Mouse (Mus musculus) G1E-ER4 (cell line): Measurements from ENCODE around the gene Fn1. TPM values are rescaled to one million over a fixed set of nuclear protein-coding genes. Genes with fewer than 3 reads are reported as not detected.

Source experiments
- GATA1 ChIP-seq: IDR thresholded peaks from one replicate; pipeline ENCODE4 v1.8.0; 2012; ENCODE audit warnings: low read length, inconsistent platforms
- polyA plus RNA-seq: library from polyadenylated mRNA; stranded (reverse); fragments of >175 nt; gene quantifications from 2 replicates; pipeline ENCODE4 v1.2.3, GENCODE M21; 2012

Gene Fn1
- polyA plus RNA-seq, 1 experiment: 0.10 TPM

DNA sequence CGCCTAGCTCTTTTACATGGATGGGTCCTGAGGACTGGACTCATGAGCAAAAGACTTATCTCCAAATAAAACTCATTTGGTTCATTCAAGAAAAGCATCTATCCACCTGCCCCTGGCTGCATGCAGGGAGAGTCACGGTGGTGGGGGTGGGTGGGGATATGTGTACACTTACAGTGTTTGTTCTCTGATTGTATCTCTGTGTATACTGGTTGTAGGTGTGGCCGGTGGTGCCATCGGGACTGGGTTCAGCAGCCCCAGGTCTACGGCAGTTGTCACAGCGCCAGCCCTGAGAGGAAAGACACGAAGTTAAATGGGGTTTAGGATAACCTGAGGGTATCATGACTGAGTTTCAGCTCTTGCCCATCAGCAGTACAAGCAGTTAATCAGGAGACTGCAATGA lies 66.3 kb downstream of the Fn1 start:
- TF ChIP-seq GATA1: no peak

DNA sequence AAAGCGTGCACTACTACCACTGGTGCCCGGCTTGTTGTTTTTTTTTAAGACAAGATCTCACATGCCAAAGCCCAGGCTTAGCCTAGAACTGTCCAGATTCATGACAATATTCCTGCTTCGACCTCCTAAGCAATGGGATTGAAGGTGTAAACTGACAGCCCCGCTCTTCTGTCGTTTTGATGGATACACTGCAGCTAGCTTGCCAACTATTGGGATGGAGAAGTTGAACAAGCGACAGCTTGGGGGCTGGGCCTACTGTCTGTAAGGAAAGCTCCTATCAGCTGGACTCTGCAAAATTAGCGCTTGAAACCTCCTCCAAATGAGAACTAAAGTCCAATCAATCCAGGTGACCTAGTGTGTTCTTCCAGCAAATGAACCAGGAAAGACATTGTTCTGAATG lies 69.1 kb downstream of the Fn1 start:
- TF ChIP-seq GATA1: no peak

DNA sequence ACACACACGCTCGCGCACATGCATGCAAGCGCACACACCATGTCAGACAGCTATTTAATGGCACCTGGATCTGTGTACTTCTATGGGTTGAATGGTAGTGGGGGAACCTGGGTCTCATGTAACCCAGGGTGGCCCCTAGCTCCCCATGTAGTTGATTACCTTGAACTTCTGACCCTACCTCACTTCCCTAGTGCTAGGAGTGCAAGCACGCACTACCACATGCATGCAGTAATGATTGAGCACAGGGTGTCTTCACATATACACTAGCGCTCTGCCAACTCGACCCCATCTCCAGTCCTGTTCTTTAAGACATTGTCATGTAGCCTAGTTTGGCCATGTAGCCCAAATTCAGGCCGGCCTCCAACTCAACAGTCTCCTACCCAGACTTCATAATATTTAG lies 69.7 kb downstream of the Fn1 start:
- no peak for TF ChIP-seq GATA1

DNA sequence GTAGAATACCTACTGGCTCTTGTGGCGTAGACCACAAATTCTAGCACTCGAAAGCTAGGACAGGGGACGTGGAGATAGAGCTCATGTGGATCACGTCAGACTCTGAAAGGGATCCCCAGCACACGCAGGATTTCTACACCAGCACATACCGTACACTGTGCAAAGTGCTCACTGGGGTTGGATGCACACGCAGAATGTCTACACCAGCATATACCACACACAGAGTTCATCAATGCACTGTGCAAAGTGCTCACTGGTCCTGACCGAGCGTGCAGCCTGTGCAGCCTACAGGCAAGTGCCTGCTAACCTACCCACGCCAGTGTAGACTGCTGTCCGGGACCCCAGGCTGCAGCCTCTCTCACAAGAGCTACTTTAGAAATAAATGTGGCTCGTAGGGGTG lies 72.6 kb downstream of the Fn1 start:
- no peak for TF ChIP-seq GATA1

DNA sequence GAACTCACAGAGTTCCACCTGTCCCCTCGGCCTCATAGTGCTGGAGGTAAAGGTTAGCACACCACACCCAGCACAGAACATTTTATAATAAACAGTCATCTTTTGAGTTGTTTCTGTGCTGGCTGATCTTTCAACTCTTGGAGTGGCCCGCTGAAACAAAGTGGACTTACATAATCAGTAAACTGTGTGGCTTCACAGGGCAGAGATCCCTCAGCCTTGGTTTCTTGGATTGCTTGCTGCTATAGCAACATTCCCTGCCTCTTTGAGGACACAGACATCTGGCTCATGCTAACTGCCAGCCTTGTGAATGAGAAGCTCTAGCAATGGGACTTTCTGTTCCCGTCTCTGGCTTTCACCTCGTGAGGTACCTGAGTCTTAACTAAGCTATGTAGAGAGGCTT lies 73.5 kb downstream of the Fn1 start:
- TF ChIP-seq GATA1: no peak

DNA sequence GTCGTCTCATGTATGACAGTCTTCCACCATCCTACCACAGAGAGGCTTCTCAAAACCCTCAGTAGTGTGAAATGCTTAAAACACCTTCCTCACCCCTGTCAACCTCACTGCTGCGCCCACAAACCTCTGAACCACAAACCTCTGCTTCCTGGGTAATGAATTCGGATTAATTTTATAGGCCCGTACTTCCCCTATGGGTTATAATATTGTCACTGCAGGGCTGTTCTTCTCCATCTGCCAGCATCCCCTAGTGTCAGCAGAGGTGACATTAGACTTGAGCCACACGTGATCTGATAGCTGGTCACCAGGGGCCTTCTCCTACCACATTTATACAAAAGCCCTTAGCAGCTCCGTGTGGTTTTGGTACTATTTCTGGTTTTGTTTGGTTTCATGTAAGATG lies 76.2 kb downstream of the Fn1 start:
- TF ChIP-seq GATA1: no peak

DNA sequence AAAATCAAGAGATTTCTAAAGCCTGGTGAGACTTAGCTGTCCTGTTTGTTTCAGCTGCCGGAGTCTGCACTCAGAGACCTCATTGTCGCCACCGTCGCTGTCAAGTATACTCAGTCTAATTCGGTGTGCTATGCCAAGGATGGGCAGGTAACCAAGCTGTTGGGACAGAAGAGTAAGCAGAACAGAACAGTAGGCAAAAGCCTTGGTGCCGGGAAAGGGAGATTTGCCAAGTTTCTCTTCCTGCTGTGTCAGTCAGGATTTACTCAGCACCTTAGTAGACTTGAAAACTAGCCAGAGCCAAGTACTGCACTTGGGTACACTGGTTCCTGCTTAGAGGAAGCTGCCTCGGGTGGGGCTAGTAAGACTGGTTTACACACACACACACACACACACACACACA lies 77.0 kb downstream of the Fn1 start:
- no peak for TF ChIP-seq GATA1

DNA sequence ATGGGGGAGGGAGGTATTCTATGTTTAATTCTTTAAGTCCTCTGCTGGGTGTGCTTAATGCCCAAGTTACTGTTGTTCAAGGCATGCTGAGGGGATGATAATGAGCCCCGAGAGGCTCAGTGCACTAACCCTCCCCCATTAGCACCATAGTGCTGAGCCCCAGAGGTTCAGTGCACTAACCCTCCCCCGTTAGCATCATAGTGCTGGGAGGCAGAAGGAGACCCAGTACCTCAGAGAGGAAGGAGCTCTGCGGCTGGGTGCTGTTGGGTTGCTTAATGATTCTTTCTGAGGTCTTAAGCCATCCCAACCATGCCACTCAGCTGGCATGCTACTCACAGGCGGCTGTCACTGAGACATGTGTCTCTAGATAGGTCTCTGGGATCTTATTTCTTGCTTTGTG lies 82.9 kb downstream of the Fn1 start:
- no peak for TF ChIP-seq GATA1

DNA sequence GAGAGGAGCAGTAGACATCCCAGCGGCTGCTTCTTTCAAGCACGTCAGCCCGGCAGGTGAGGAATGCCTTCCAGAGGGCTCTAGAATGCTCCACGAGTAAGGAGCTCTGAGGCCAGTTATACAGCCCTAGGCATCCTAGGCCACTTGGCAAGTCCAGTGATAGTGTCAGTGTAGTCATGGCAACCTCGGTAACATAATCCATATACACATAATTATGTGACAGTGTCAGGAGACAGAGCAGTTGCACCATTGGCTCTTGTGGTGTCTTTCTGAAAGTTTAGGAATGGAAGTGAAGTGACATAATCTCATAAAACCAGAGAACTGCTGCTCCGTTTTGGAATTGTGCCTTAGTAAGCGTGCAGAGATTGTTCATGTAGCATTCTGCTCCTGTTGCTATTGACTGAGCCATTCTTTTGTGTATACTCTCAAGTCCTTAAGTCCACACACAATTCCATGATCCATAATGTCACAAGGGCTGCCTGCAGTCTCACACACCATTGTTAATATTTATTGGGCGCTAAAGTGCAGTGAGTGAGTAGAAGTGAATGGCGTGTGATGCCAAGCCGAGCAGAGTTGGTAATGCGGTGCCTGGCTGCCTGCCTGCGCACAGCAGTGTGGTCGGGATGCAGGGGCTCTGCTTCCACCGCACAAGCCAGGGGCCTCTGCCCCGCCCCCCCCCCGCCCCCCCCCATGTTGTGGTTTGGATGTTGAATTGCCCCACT lies 85.0 kb downstream of the Fn1 start:
- TF ChIP-seq GATA1: no peak

DNA sequence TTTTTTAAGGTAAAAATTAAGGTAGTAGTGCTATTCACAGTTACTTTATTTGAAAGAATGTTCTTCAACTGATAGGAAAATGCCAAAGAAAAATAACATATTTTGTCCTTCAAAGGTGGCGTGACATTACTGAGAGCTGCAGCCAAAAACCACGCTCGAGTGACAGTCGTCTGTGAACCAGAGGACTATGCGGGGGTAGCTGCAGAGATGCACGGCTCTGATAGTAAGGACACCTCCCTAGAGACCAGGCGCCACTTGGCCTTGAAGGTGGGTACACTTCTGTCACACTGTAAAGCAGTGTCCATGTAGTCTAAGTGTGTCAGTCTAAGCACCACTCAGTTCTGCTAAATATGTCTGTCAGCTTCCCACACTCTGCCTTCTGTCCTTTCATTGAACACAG lies 88.7 kb downstream of the Fn1 start:
- no peak for TF ChIP-seq GATA1

DNA sequence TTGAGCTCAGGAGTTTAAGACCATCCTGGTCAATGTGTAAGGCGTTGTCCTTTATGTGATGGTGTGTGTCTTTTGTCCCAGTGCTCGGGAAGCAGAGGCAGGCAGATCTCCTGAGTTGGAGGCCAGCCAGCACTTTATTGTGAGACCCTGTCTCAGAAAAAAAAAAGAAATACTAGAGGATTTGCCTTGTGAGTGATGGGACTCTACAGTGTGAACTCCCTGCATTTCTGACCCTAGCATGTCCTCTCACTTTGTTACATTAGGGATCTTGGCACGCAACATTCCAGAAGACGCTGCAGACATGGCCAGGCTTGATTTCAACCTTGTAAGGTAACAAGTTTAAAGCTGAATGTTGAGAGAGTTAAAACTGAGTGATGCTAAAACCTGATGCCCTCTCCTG lies 92.4 kb downstream of the Fn1 start:
- no peak for TF ChIP-seq GATA1

DNA sequence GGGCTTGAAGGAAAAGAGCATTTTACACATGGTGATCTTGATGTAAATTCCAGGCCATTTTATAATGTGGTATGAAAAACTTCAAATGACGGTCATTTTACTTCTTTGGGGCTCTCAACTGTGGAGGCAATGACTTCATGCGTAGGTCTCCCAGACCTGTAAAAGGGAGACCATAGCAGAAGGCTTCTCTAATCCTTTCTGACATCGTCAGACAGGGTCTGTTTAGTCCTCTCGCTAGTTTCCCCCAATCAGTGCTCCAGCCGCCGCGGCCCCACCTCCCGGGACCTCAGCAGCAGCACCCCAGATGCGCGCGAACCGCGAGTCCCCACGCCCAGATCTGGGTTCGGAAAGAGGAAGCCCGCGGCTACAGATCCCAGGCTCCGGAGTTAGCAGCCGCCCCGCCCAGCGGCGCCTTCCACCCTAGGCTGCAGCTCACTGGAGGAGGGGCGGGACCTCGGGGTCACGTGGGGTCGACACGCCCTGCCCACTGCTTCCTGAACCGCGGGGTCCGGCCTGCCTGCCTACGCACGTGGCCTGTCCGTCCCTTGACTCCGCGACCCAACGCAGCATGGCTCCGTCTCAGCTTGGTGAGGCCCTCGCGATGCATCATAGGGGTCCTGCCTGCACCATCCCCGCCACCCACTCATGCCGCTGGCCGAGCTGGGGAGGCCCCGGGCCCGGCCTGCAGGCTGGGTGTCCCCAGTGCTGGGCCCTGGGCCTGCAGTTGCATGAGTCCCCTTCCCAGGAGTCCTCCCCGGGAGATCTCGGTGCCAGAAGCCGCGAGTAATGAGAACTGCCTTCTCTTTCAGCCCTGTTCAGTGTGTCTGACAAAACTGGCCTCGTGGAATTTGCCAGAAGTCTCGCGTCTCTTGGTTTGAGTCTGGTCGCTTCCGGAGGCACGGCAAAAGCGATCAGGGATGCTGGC lies 96.0 kb downstream of the Fn1 start, which contains the start of gene Atic:
TSS of gene Atic (plus strand) at position 463 of the 925 bp plus-strand sequence.
- TF ChIP-seq GATA1: no peak

DNA sequence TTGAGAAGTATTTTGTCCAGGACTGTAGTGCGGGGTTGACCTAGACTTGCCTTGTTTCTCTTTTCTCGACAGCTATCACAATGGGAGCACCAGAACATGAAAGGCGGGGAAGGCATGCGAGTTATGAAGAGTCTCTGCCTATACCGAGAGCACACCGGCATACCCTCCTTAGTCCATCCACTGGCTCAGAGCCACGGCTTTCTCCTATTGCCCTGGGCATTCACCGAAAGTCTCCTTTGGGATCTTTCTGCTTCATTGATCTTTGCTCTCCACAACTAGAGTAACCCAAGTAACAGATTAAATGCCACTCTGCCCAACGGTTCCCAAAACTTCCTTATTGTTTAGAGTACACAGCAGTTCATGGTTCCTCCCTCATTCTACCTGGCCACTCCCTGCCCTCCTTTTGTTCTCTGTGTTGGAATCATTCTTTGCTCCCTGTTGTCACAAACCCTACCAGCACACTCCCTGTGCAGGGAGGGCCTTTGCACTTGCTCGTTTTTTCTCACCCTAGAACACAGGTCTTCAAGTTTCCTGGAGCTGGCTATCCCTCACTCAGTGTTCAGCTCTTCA lies 102.3 kb downstream of the Fn1 start:
- TF ChIP-seq GATA1: no peak

DNA sequence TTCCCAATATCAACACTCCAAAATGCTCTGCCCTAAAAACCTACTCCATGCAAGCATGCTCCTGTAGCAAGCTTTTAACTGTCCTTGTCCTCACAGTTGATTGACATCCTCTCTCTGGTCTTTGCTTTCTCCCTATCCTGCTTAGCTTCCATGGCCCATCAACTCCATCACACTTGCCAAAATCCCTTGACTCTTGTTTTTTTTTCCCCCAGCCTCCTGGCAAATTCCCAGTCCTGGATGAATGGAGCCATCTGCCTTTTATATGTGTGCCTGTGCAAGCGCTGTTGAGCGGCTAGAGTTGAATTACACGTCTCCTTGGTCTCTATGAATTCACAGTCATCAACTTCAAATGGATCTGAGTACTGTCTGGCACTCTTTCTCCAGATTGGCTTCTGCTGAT lies 112.6 kb downstream of the Fn1 start:
- TF ChIP-seq GATA1: no peak

DNA sequence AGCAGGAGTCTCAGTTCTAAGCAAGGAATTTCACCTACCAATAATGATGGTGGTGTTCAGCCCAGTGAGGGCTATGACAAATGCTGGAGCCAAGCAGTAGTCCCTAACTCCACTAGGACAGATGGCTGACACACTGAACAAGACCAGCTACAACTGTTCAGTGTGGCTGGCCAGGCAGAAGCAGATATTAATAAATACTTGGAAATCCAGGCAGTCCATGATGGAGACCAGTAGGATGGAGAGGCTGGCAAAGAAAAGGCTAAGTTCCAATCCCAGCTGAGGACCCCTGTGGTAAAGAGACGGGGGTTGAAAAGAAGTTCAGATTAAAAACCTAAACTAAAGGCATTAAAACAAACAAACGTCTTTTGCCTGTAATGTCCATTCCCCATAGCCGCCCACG lies 113.4 kb downstream of the Fn1 start:
- TF ChIP-seq GATA1: no peak

Other genes with a start within 250 kb of the Fn1 start
- not detected in 2 replicates for gene Abca12, start 238.3 kb downstream of the Fn1 start, polyA plus RNA-seq
- 47.2 and 52.5 TPM in 2 replicates for gene Atic, start 96.0 kb downstream of the Fn1 start, polyA plus RNA-seq